Mouse (Mus musculus) ES-E14 (cell line): ENCODE measurements around the gene Cyp2d11. TPM values are rescaled to one million over a fixed set of nuclear protein-coding genes. Genes with fewer than 3 reads are reported as not detected.
A peak's percentile ranks its signal among the peaks of the same experiment; 100 is the strongest.

Experiments
- DNase-seq: peaks from one replicate; pipeline ENCODE4 v3.0.0-alpha.2; 2013; ENCODE audit warnings: low read depth, low spot score
- H3K27ac ChIP-seq: 2 replicates; pipeline ENCODE4 v1.5.1; 2012; ENCODE audit warnings: low read depth, mild to moderate bottlenecking, low read length, moderate library complexity, mixed read lengths; ENCODE audit not compliant: poor library complexity, insufficient read depth, severe bottlenecking
- H3K36me3 ChIP-seq: 2 replicates; pipeline ENCODE4 v1.6.1; 2012; ENCODE audit warnings: mild to moderate bottlenecking, low read length, moderate library complexity, mixed read lengths; ENCODE audit not compliant: control insufficient read depth, poor library complexity, insufficient read depth, severe bottlenecking
- H3K4me1 ChIP-seq, 2 experiments: fragments of 150-350 bp in 1 of 2; sonication (generic) in 1 of 2; 2 replicates each; pipeline ENCODE4 v1.6.1; 2012; ENCODE audit warnings: low read length in 2 of 2, mild to moderate bottlenecking in 1 of 2, mixed read lengths in 1 of 2; ENCODE audit not compliant: control insufficient read depth in 2 of 2, insufficient read depth in 2 of 2, poor library complexity in 1 of 2
- H3K4me3 ChIP-seq, 2 experiments: fragments of 150-350 bp in 1 of 2; sonication (generic) in 1 of 2; 2 replicates each; pipeline ENCODE4 v1.5.1; 2012; ENCODE audit warnings: low read length in 2 of 2, low read depth in 1 of 2, mild to moderate bottlenecking in 1 of 2, mixed read lengths in 1 of 2; ENCODE audit not compliant: insufficient read depth in 1 of 2, poor library complexity in 1 of 2, severe bottlenecking in 1 of 2
- H3K9ac ChIP-seq: 2 replicates; pipeline ENCODE4 v1.6.1; 2012; ENCODE audit warnings: low read depth, mild to moderate bottlenecking, low read length, mixed read lengths; ENCODE audit not compliant: poor library complexity, insufficient read depth, severe bottlenecking
- H3K9me3 ChIP-seq: fragments of 150-350 bp; sonication (generic); 2 replicates; pipeline ENCODE4 v1.6.1; 2012; ENCODE audit warnings: low read depth, mild to moderate bottlenecking, low read length; ENCODE audit not compliant: control insufficient read depth, insufficient read depth
- CHD2 ChIP-seq: IDR thresholded peaks from 2 replicates; pipeline ENCODE4 v1.6.1; 2014; ENCODE audit warnings: mild to moderate bottlenecking, low read depth, low read length, inconsistent platforms
- HCFC1 ChIP-seq: IDR thresholded peaks from 2 replicates; pipeline ENCODE4 v1.6.1; 2012; ENCODE audit warnings: low read length, inconsistent platforms, borderline replicate concordance; ENCODE audit not compliant: insufficient read depth
- MAFK ChIP-seq: IDR thresholded peaks from 2 replicates; pipeline ENCODE4 v1.6.1; 2014; ENCODE audit warnings: mild to moderate bottlenecking, low read depth, low read length, inconsistent platforms; ENCODE audit not compliant: insufficient read depth
- ZC3H11A ChIP-seq: IDR thresholded peaks from 2 replicates; pipeline ENCODE4 v1.6.1; 2012; ENCODE audit warnings: low read depth, mild to moderate bottlenecking, inconsistent platforms, low read length, borderline replicate concordance
- ZNF384 ChIP-seq: IDR thresholded peaks from 2 replicates; pipeline ENCODE4 v1.6.1; 2012; ENCODE audit warnings: low read depth, low read length, inconsistent platforms
- in situ Hi-C, 2 experiments: fragments of 600-800 bp; cut with MboI; formaldehyde crosslinking; loops; one replicate each; pipeline ENCODE4 v1.15.1; 2025; ENCODE audit warnings: low sequenced_read_pairs in 2 of 2, inconsistent platforms in 1 of 2; ENCODE audit not compliant: unreplicated experiment in 2 of 2
- total RNA-seq: library from RNA; depleted of rRNA; stranded (reverse); fragments of 300-350 nt; gene quantifications from 2 replicates; pipeline ENCODE4 v1.2.3, GENCODE M21; 2012

Gene Cyp2d11
- total RNA-seq, 1 experiment = not detected

DNA sequence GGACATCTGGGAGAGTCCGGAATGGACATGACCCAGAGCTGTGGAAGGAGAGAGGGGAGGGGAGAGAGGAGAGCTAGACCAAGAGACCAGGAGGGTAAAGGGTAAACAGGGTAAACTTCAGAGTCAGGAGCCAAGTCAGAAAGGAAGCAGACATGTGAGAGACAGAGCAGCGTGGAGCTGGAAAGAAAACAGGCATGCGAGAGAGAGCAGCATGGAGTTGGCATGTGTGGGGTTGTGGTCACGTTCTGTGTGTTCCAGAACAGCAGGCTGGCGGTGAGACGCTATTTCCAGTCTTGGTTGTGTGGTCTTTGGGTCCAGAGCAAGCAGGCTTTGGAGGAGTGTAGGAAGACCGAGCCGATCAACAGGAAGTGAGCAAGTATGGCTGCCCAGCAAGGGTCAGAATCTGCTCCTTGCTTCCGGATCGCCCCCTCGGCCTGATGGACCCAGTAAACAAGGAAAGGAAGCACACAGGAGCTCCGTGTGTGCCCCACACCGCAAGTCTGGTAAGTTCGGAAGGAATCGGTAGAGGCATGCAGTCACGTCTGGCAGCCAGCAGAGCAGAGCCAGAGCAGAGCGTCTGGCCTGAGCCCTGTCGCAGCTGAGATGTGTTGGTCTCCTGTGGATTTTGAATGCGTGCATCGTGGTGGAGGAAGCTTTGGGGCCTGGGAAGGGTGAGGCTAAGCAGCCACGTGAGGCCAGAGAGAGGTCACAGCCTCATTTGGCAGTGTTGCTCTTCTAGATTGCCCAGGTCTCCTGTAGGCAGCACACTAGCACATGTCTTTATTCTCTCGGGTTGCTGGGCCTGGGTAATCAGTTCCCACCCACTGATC, 35.2 kb downstream of the Cyp2d11 start:
- Histone ChIP-seq H3K9me3 (no peaks in the 10 kb centered on the region), H3K36me3 (peaks cover 2% of the 10 kb centered on the region; the same call in 1 of the 2 replicates), H3K9ac (no peak overlapping the region), H3K4me3 (peak overlapping the region in 1 of 2 experiments; percentile 38; a peak in 1 of 4 replicates), H3K4me1 (peaks cover 2 to 7% of the 10 kb centered on the region in 2 experiments; a peak in 1 of 4 replicates), H3K27ac (no peak overlapping the region; the same call in 1 of the 2 replicates)
- no peak for TF ChIP-seq HCFC1
- no peak for TF ChIP-seq CHD2
- TF ChIP-seq MAFK = no peak
- no peak for TF ChIP-seq ZNF384
- no peak for TF ChIP-seq ZC3H11A
- in situ Hi-C loops = loop anchor here in 1 of 2 experiments (10.0 kb wide), 1 partner anchor 686 kb away; no protein-coding TSS in a partner anchor
- DNase-seq = no peak

DNA sequence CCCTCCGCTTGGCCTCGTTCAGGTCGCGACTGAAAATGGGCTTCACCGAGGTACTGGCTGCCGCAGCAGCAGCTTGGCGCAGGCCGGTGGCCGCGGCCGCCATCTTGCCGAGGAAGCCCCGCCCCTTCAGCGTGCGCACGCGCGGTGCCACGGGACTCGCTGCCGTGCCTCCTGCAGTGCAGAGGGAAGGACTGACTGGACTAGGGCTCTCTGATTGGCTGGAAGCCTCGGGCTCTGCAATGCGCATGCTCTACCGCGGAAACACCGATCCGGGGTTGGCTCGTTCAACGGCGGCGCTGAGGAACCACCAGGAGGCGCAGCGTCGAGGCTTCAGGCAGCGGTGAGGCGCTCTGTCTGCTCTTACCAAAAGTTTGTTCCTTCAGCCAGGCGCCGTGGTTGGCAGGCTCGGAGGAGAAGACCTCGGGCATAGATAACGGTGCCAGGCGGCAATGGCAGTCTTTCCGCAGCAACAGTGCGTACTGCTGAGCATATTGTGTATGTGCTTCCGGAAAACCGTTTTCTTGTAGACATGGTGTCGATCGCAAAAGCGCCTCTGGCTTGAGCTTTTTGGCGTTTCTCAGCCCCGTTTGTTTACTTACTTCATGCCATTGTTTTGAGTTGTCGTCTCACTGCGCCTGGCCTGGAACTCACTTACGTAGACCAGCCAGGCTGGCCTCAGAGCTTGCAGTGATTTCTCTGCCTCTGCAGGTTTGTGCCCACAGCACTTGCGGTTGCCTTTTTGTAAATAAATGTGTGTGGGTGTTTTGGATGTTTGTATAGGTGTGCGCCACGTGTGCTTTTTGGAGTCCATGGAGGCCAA, 39.5 kb downstream of the Cyp2d11 start, which contains the start of gene Ndufa6:
Gene Ndufa6, minus strand, starts transcription at position 197 of the 820 bp plus-strand sequence.
- Histone ChIP-seq H3K9me3 (no peaks in the 10 kb centered on the region), H3K4me1 (peaks cover 0 to 8% of the 10 kb centered on the region in 2 experiments; a peak in 1 of 4 replicates), H3K27ac (peak within 1 kb of the TSS; percentile 65), H3K4me3 (peak within 1 kb of the TSS; percentile 86 to 90), H3K36me3 (peaks cover 11% of the 10 kb centered on the region), H3K9ac (peak within 1 kb of the TSS; percentile 96)
- in situ Hi-C loops = loop anchor here in 1 of 2 experiments (10.0 kb wide), 1 partner anchor 690 kb away; no protein-coding TSS in a partner anchor
- TF ChIP-seq MAFK (no peak), CHD2 (no peak), ZNF384 (no peak), HCFC1 (no peak), ZC3H11A (peak; percentile 40; the same call in 1 of the 2 replicates)
- peak; percentile 95 for DNase-seq

DNA sequence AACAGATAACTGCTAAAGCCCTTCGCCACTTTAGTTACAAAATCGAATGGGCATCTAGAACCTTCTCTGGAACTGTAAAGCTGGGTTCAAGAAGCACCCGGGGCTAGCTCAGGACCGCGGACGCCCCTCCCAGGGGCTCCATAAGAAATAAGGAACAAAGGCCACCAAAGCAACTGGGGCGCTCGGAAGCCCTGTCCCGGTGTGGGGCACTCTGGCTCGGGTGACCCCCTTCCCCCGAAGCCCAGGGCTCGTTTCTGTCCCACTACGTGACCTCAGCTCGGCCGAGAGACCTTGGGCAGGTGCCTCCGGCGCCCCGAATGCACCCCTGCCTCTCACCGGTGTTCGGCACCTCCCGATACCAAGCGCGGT, 40.1 kb downstream of the Cyp2d11 start:
- Histone ChIP-seq H3K4me3 (peak overlapping the region; percentile 86 to 90), H3K4me1 (peaks cover 0 to 9% of the 10 kb centered on the region in 2 experiments; a peak in 1 of 4 replicates), H3K27ac (peak overlapping the region; percentile 47; the same call in 1 of the 2 replicates), H3K9me3 (no peaks in the 10 kb centered on the region), H3K36me3 (peaks cover 15% of the 10 kb centered on the region), H3K9ac (peak overlapping the region; percentile 96)
- TF ChIP-seq MAFK = no peak
- no peak for TF ChIP-seq ZC3H11A
- no peak for TF ChIP-seq CHD2
- TF ChIP-seq ZNF384 = no peak
- TF ChIP-seq HCFC1 = no peak
- in situ Hi-C loops = loop anchor here in 1 of 2 experiments (10.0 kb wide), 1 partner anchor 691 kb away; no protein-coding TSS in a partner anchor
- DNase-seq = no peak

DNA sequence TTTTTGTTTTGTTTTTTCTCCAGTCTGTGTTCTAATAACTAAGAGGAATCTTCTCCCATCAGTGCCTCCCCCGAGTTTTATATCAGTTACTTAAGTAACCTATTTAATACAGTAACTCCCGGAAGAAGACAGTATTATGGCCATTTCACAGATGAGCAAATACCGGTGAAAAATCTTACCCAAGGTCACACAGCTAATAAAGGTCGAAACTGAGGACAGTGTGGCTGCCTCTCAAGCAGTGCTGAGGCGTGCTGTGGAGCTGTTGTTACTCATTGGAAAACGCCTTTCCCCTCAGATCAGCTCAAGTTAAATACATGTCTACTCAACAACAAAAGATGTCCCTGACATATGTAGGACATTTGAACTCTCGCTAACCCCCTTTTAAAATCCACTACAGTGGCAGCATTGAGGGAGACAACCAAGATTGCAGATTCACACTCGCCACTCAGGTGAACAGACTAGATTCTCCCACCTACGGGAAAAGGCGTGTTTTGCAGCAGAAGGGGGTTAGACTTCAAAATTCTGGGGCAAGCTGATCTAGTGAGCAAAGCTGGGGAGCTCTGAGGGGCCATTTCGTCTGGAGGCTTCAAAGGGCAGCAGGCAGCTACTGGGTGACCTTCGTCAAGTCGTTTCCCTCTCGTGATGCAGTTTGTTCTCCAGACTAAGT, 40.6 kb downstream of the Cyp2d11 start:
- DNase-seq = no peak
- H3K27ac ChIP-seq = no peak overlapping the region
- in situ Hi-C loops = loop anchor here in 1 of 2 experiments (10.0 kb wide), 1 partner anchor 692 kb away; no protein-coding TSS in a partner anchor

More for the DNA sequence above, 40.6 kb downstream of the Cyp2d11 start:
- TF ChIP-seq ZNF384 (no peak), CHD2 (no peak), HCFC1 (no peak), ZC3H11A (no peak), MAFK (no peak)
- Histone ChIP-seq H3K36me3 (peaks cover 20% of the 10 kb centered on the region), H3K4me1 (peaks cover 0 to 5% of the 10 kb centered on the region in 2 experiments; a peak in 1 of 4 replicates), H3K9ac (peak overlapping the region; percentile 96), H3K4me3 (peak overlapping the region; percentile 86 to 90), H3K9me3 (no peaks in the 10 kb centered on the region)
